ENCODE assay signal across 34 mouse cellular contexts in the genomic region with DNA sequence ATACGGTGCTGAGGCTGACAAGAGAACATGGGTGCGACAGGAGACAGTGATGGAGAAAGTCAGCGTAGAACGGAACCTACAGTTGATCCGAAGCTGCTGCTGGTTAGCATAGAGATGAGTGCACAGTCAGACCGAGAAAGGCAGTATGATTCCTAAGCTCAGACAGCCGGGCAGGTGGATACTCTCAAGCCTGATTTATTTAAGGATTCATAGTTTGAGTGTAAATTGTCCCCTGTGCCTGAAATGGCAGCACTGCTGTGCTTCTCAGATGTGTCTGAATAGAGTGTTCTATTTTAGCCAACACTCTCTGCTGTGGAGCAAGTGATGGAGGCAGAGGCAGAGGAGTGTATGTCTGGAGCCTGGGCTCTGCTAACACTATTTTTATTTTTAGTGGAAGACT. TPM values are rescaled to one million over a fixed set of nuclear protein-coding genes. Genes with fewer than 3 reads are reported as not detected.
DNase-seq lines count a peak whose midpoint lies in the region; ATAC-seq and TF ChIP-seq lines count a peak whose summit lies in the region.
"Had no signal": no experiment of that assay in that cellular context is flagged by ENCODE, and none has a peak within 500 bp of the region (broad histone marks: within the 10 kb centered on the region; RNA-seq: fewer than 3 reads in every experiment).

No protein-coding gene starts in this region.

- H3K4me2 ChIP-seq in CH12.LX (ENCODE audit: insufficient read depth, low read depth, poor library complexity, severe bottlenecking), result peak overlapping the region; percentile 29; the same call in 1 of the 2 replicates
- no peak overlapping the region for H3K4me2 ChIP-seq in midbrain, embryonic 11.5 days
- H3K4me2 ChIP-seq: heart, embryonic 12.5 days; liver, embryonic 13.5 days; lung, embryonic 14.5 days; neural tube, embryonic 13.5 days had no signal

- peaks cover 3 to 4% of the 10 kb centered on the region in 2 experiments; a peak in 3 of 4 replicates for H3K4me1 ChIP-seq in CH12.LX (ENCODE audit: control insufficient read depth in 1 of 2, insufficient read depth in 2 of 2)
- H3K4me1 ChIP-seq in midbrain, embryonic 11.5 days (ENCODE audit: control insufficient read depth, insufficient read depth, low read length), result no peaks in the 10 kb centered on the region; the same call in 1 of the 2 replicates
- no peaks in the 10 kb centered on the region for H3K4me1 ChIP-seq in lung, adult 2 months (ENCODE audit: control insufficient read depth, insufficient read depth, low read length)
- H3K4me1 ChIP-seq: liver, embryonic 13.5 days; megakaryocyte, embryonic 14.5 days had no signal

- no peaks in the 10 kb centered on the region for H3K27me3 ChIP-seq in CH12.LX (replicated peaks)
- H3K27me3 ChIP-seq in midbrain, embryonic 11.5 days (ENCODE audit: control insufficient read depth, insufficient read depth, low read length), result no peaks in the 10 kb centered on the region
- H3K27me3 ChIP-seq: heart, embryonic 12.5 days; liver, embryonic 13.5 days; neural tube, embryonic 13.5 days had no signal

- no peak for TF ChIP-seq CTCF in CH12.LX (conservative IDR thresholded peaks at IDR 0.05 in 1 of 2, IDR thresholded peaks at IDR 0.05 in 1 of 2; ENCODE audit: low read depth in 2 of 2, low read length in 2 of 2)
- TF ChIP-seq CTCF in left cerebral cortex, adult 2 months (IDR thresholded peaks at IDR 0.05), result no peak
- TF ChIP-seq CTCF in lung, adult 2 months (IDR thresholded peaks at IDR 0.05; ENCODE audit: insufficient read depth, low read length), result no peak

- peak overlapping the region in 1 of 3 experiments; percentile 18 for H3K4me3 ChIP-seq in CH12.LX (replicated peaks in 1 of 3; ENCODE audit: low read depth in 2 of 3, low read length in 2 of 3, poor library complexity in 1 of 3)
- H3K4me3 ChIP-seq in left cerebral cortex, adult 2 months, result no peak overlapping the region
- no peak overlapping the region for H3K4me3 ChIP-seq in midbrain, embryonic 11.5 days (ENCODE audit: low read depth, low read length)
- H3K4me3 ChIP-seq in lung, adult 2 months (replicated peaks; ENCODE audit: extremely low read depth, low read depth, low read length), result no peak overlapping the region
- H3K4me3 ChIP-seq: heart, embryonic 12.5 days; layer of hippocampus, adult 2 months; liver, embryonic 13.5 days; megakaryocyte, embryonic 14.5 days; myocyte; neural tube, embryonic 13.5 days had no signal

- H3K27ac ChIP-seq in CH12.LX (ENCODE audit: insufficient read depth, low read depth), result no peak overlapping the region
- peak overlapping the region; percentile 55; the same call in 1 of the 2 replicates for H3K27ac ChIP-seq in left cerebral cortex, adult 2 months
- no peak overlapping the region for H3K27ac ChIP-seq in midbrain, embryonic 11.5 days (ENCODE audit: low read depth, low read length)
- H3K27ac ChIP-seq: hindbrain, postnatal 0 days; layer of hippocampus, adult 2 months; liver, embryonic 13.5 days; neural tube, embryonic 13.5 days had no signal

- no peaks in the 10 kb centered on the region for H3K9me3 ChIP-seq in CH12.LX (replicated peaks; ENCODE audit: low read length)
- H3K9me3 ChIP-seq in midbrain, embryonic 11.5 days (ENCODE audit: control insufficient read depth, low read length), result no peaks in the 10 kb centered on the region
- H3K9me3 ChIP-seq: heart, embryonic 12.5 days; liver, embryonic 13.5 days; neural tube, embryonic 13.5 days had no signal

- intact Hi-C loops in left cerebral cortex, adult 2 months (cut with DNase I), result loop anchor here (2.0 to 5.0 kb wide), 2 partner anchors 89 to 342 kb away; a partner anchor contains a TSS

- 0 out of 2 replicates have a peak, but pooled peaks have one; percentile 14 for TF ChIP-seq EP300 in CH12.LX (IDR thresholded peaks at IDR 0.05; ENCODE audit: low read length)

- DNase-seq in frontal cortex, postnatal 10 days (ENCODE audit: low spot score in 2 of 2), result no peak
- no peak for DNase-seq in CH12.LX (ENCODE audit: extremely low read depth)
- peak; percentile 25 to 31 for DNase-seq in left cerebral cortex, adult 2 months (ENCODE audit: extremely low spot score in 1 of 2, low spot score in 2 of 2)
- DNase-seq in right cerebral cortex, postnatal 10 days (ENCODE audit: low spot score in 2 of 2), result peak; percentile 32 to 43
- DNase-seq in layer of hippocampus, postnatal 14 days (ENCODE audit: low spot score in 2 of 2), result no peak
- DNase-seq in midbrain, embryonic 11.5 days (ENCODE audit: low spot score, missing footprints), result no peak
- no peak for DNase-seq in lung, adult 2 months
- DNase-seq: adrenal gland, postnatal 25 days; cerebellum, adult 11-12 months; cerebellum, postnatal 10 days; gastrocnemius, postnatal 10 days; heart, postnatal 14 days; kidney, postnatal 25 days; layer of hippocampus, postnatal 36 days; liver, embryonic 13.5 days; lung, embryonic 14.5 days; lung, postnatal 36 days; thymus, adult 2 months had no signal

- 89% methylated on average over 7 of the region's 7 CpGs for WGBS in midbrain, embryonic 11.5 days
- 86% methylated on average over 7 of the region's 7 CpGs for WGBS in lung, adult 2 months

- no peak overlapping the region for H3K9ac ChIP-seq in CH12.LX (ENCODE audit: insufficient read depth, low read depth)
- H3K9ac ChIP-seq in midbrain, embryonic 11.5 days (ENCODE audit: low read length), result no peak overlapping the region
- H3K9ac ChIP-seq: heart, embryonic 12.5 days; liver, embryonic 13.5 days; lung, embryonic 14.5 days; neural tube, embryonic 13.5 days had no signal

- H3K79me2 ChIP-seq in CH12.LX (replicated peaks; ENCODE audit: control insufficient read depth, extremely low read depth, insufficient read depth, poor library complexity, severe bottlenecking), result no peaks in the 10 kb centered on the region

- TF ChIP-seq RAD21 in CH12.LX (IDR thresholded peaks at IDR 0.05; ENCODE audit: low read depth, low read length), result no peak

- no peak for TF ChIP-seq POLR2A in CH12.LX (IDR thresholded peaks at IDR 0.05; ENCODE audit: low read depth, low read length)
- TF ChIP-seq POLR2A in lung, adult 2 months (IDR thresholded peaks at IDR 0.05; ENCODE audit: borderline replicate concordance, extremely low read depth, low read depth, low read length), result no peak

- no peaks in the 10 kb centered on the region for H3K36me3 ChIP-seq in CH12.LX (replicated peaks in 1 of 2; ENCODE audit: control insufficient read depth in 1 of 2, insufficient read depth in 1 of 2, low read length in 1 of 2)
- no peaks in the 10 kb centered on the region for H3K36me3 ChIP-seq in midbrain, embryonic 11.5 days (ENCODE audit: control insufficient read depth, insufficient read depth, low read length)
- H3K36me3 ChIP-seq: heart, embryonic 12.5 days; liver, embryonic 13.5 days; neural tube, embryonic 13.5 days had no signal

- ATAC-seq in frontal cortex, adult (ENCODE audit: low TSS enrichment), result peak; percentile 87
- ATAC-seq in midbrain, embryonic 11.5 days (ENCODE audit: low FRiP score), result no peak
- ATAC-seq: CD4-positive, CD25-positive, alpha-beta regulatory T cell, adult 4 months; hindbrain, postnatal 0 days; intestine, embryonic 16.5 days; midbrain, embryonic 16.5 days had no signal

- in situ Hi-C loops in CH12.LX (cut with MboI; ENCODE audit: low pct_ligation_motif_present, low pct_unique_long_range_greater_than_20kb, low sequenced_read_pairs), result loop anchor here (25.0 kb wide), 1 partner anchor 183 kb away; no protein-coding TSS in a partner anchor

- dilution Hi-C loops in CH12.LX (cut with MboI; ENCODE audit: extremely low pct_ligation_motif_present, extremely low pct_unique_long_range_greater_than_20kb, low sequenced_read_pairs), result no loop called here

TF ChIP-seq in CH12.LX, 34 proteins besides CTCF, POLR2A, EP300 and RAD21 (continues in another document):
- no peak for TF ChIP-seq ZC3H11A (IDR thresholded peaks at IDR 0.05; ENCODE audit: low read depth, low read length)
- TF ChIP-seq KAT2A (IDR thresholded peaks at IDR 0.05; ENCODE audit: insufficient replicate concordance, low read length), result no peak
- no peak for TF ChIP-seq MAZ (IDR thresholded peaks at IDR 0.05; ENCODE audit: low read depth, low read length)
- TF ChIP-seq E2F4 (IDR thresholded peaks at IDR 0.05; ENCODE audit: insufficient replicate concordance, low read depth, low read length), result no peak
- no peak for TF ChIP-seq HCFC1 (IDR thresholded peaks at IDR 0.05; ENCODE audit: low read depth, low read length)
- TF ChIP-seq JUND (conservative IDR thresholded peaks at IDR 0.05; ENCODE audit: low read depth, low read length), result no peak
- TF ChIP-seq ZNF384 (IDR thresholded peaks at IDR 0.05; ENCODE audit: low read depth, low read length), result no peak
- no peak for TF ChIP-seq PAX5 (IDR thresholded peaks at IDR 0.05; ENCODE audit: low read length)
- TF ChIP-seq GABPA (IDR thresholded peaks at IDR 0.05; ENCODE audit: insufficient replicate concordance, low read depth, low read length), result no peak
- TF ChIP-seq ETS1 (conservative IDR thresholded peaks at IDR 0.05; ENCODE audit: low read depth, low read length), result no peak
- TF ChIP-seq ZKSCAN1 (IDR thresholded peaks at IDR 0.05; ENCODE audit: borderline replicate concordance, low read depth, low read length), result no peak
- TF ChIP-seq SIN3A (IDR thresholded peaks at IDR 0.05; ENCODE audit: low read length), result no peak
- no peak; the same call in 1 of the 2 replicates for TF ChIP-seq IRF4 (IDR thresholded peaks at IDR 0.05; ENCODE audit: low read depth, low read length)

RNA-seq across cellular contexts. Expression of a gene that starts 17.0 kb away (rescaled TPM):
- total RNA-seq in CH12.LX (2012; rRNA removed) (0.08 and 0.13 TPM in 2 replicates), CH12.LX (2014; rRNA removed) (0.15 TPM in 1 of 2 replicates, not detected in the other)
- 0.10 and 0.14 TPM in 2 replicates for polyA plus RNA-seq in CH12.LX (2012; ENCODE audit: insufficient read length, low read depth)
- under 1 TPM; 0.16 to 0.28 TPM for total RNA-seq in left cerebral cortex, adult 2 months (2021)
- not detected for total RNA-seq in layer of hippocampus, postnatal 14 days (2021)
- 0.15 TPM in 1 of 2 replicates, not detected in the other for polyA plus RNA-seq in midbrain, embryonic 11.5 days (2014; fragmentation: Nextera tagmentation; extraction: Ambion mirVana)
- polyA plus RNA-seq in lung, adult 2 months (2012; rRNA removed), result not detected in 2 replicates
- total RNA-seq: adrenal gland, postnatal 25 days; hindbrain, postnatal 0 days had no signal
- polyA plus RNA-seq: CD4-positive, CD25-positive, alpha-beta regulatory T cell, adult 4 months; hindbrain, postnatal 0 days; intestine, embryonic 16.5 days; kidney, embryonic 14.5 days; liver, embryonic 13.5 days; lung, embryonic 14.5 days; neural tube, embryonic 13.5 days; stomach, embryonic 16.5 days; thymus, adult 2 months had no signal

RNA-seq across cellular contexts. Expression of a gene that starts 27.7 kb away (rescaled TPM):
- not detected in 2 replicates for total RNA-seq in CH12.LX (2012; rRNA removed)
- not detected in 2 replicates for total RNA-seq in CH12.LX (2014; rRNA removed)
- not detected in 2 replicates for polyA plus RNA-seq in CH12.LX (2012; ENCODE audit: insufficient read length, low read depth)
- total RNA-seq in left cerebral cortex, adult 2 months (2021), result not detected
- not detected for total RNA-seq in layer of hippocampus, postnatal 14 days (2021)
- not detected in 2 replicates for polyA plus RNA-seq in midbrain, embryonic 11.5 days (2014; fragmentation: Nextera tagmentation; extraction: Ambion mirVana)
- polyA plus RNA-seq in lung, adult 2 months (2012; rRNA removed), result 0.05 TPM in 1 of 2 replicates, not detected in the other
- total RNA-seq: adrenal gland, postnatal 25 days; granulocyte monocyte progenitor cell, adult 5-6 weeks; heart, postnatal 14 days; hindbrain, postnatal 0 days; layer of hippocampus, adult 2 months; layer of hippocampus, postnatal 36 days had no signal
- polyA plus RNA-seq: CD4-positive, CD25-positive, alpha-beta regulatory T cell, adult 4 months; embryonic facial prominence, embryonic 11.5 days; forebrain, embryonic 11.5 days; hindbrain, embryonic 11.5 days; intestine, embryonic 16.5 days; kidney, embryonic 14.5 days; liver, embryonic 13.5 days; lung, embryonic 14.5 days; midbrain, embryonic 16.5 days; neural tube, embryonic 13.5 days; stomach, embryonic 16.5 days had no signal

RNA-seq across cellular contexts. Expression of a gene that starts 42.3 kb away (rescaled TPM):
- 31.5 and 34.5 TPM in 2 replicates for total RNA-seq in CH12.LX (2012; rRNA removed)
- 37.6 and 38.2 TPM in 2 replicates for total RNA-seq in CH12.LX (2014; rRNA removed)
- 43.0 and 51.3 TPM in 2 replicates for polyA plus RNA-seq in CH12.LX (2012; ENCODE audit: insufficient read length, low read depth)
- 10 to 100 TPM; 29.8 to 30.3 TPM for total RNA-seq in left cerebral cortex, adult 2 months (2021)
- 10 to 100 TPM; 24.6 to 27.0 TPM for total RNA-seq in layer of hippocampus, postnatal 14 days (2021)
- 41.1 and 46.3 TPM in 2 replicates for polyA plus RNA-seq in midbrain, embryonic 11.5 days (2014; fragmentation: Nextera tagmentation; extraction: Ambion mirVana)
- 13.2 and 15.4 TPM in 2 replicates for polyA plus RNA-seq in lung, adult 2 months (2012; rRNA removed)

Comparison
In these comparisons a context has a peak if more than half of its experiments do, and no peak if none do; other contexts are left out.
1. DNase-seq: peak in left cerebral cortex, adult 2 months (2 of 2) and right cerebral cortex, postnatal 10 days (2 of 2); none in frontal cortex, postnatal 10 days (0 of 2), CH12.LX (single experiment), layer of hippocampus, postnatal 14 days (0 of 2), midbrain, embryonic 11.5 days (single experiment) and lung, adult 2 months (single experiment).